Mouse (Mus musculus) limb, embryonic 10.5 days (tissue): ENCODE measurements around the gene Cd300ld4. TPM values are rescaled to one million over a fixed set of nuclear protein-coding genes. Genes with fewer than 3 reads are reported as not detected.
"Not testable (repeated sequence)": the region's sequence is repeated elsewhere in the genome, so short reads cannot be mapped to it uniquely, and the experiment has no call there.

ENCODE experiments used
- DNase-seq: peaks from one replicate; pipeline ENCODE4 v3.0.0-alpha.2; 2017; ENCODE audit warnings: low spot score
- H3K27ac ChIP-seq: fragments of 300-500 bp; sonication (generic); 2 replicates; pipeline ENCODE4 v1.5.1; 2016; ENCODE audit warnings: mild to moderate bottlenecking
- H3K27me3 ChIP-seq: fragments of 300-500 bp; sonication (generic); 2 replicates; pipeline ENCODE4 v1.6.1; 2016; ENCODE audit warnings: low read depth, mild to moderate bottlenecking; ENCODE audit not compliant: poor library complexity, severe bottlenecking
- H3K36me3 ChIP-seq: fragments of 300-500 bp; sonication (generic); 2 replicates; pipeline ENCODE4 v1.6.1; 2016; ENCODE audit warnings: mild to moderate bottlenecking, moderate library complexity
- H3K4me1 ChIP-seq: fragments of 300-500 bp; sonication (generic); 2 replicates; pipeline ENCODE4 v1.6.1; 2016
- H3K4me3 ChIP-seq: fragments of 300-500 bp; sonication (generic); 2 replicates; pipeline ENCODE4 v1.5.1; 2016; ENCODE audit warnings: mild to moderate bottlenecking, moderate library complexity
- H3K9me3 ChIP-seq: fragments of 300-500 bp; sonication (generic); replicated peaks from 2 replicates; pipeline ENCODE4 v1.6.1; 2016; ENCODE audit warnings: mild to moderate bottlenecking
- WGBS: fragments of 180-500 bp; shearing (Covaris S2); methylation state at CpG from one replicate; pipeline ENCODE4 v1.1.7; 2016; 5-methylcytosine and 5-hydroxymethylcytosine counted together
- polyA plus RNA-seq: library from polyadenylated mRNA; unstranded; fragments of >200 nt; fragmentation: Nextera tagmentation; extraction: Ambion mirVana; gene quantifications from 2 replicates; pipeline ENCODE4 v1.2.1, GENCODE M21; 2016

Gene Cd300ld4
- polyA plus RNA-seq, 1 experiment from 2014 or later = not detected

DNA sequence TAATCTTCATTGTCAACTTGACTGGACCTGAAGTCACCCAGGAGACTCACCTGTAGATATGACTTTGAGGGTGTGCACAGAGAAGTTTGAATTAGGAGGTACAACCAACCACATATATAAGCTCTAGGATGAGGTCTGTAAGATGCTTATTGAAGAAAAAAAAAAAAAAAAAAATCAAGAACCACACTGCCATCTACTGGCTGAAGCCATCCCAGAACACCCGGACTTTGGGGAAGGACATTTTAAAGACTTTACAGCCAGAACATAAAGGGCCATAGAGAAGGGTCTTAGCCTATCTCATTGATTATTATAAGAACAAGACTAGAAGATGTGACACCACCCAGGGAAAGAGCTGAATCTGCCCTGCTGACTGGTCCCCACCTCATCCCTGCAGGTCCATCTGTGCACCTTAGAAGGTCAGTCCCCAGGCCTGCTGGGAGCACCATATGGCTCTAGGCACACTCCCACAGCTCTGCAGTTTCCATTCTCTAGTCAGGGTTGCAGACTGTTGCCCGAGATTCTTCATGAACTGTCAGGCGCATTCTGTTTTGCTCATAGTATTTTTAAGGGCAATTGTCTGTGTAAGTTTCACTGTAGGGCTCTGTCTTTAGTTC, 22.6 kb upstream of the Cd300ld4 start:
- no peak overlapping the region for H3K27ac ChIP-seq
- no peaks in the 10 kb centered on the region for H3K9me3 ChIP-seq
- no peaks in the 10 kb centered on the region for H3K36me3 ChIP-seq
- DNase-seq = no peak
- H3K4me1 ChIP-seq = no peaks in the 10 kb centered on the region
- 44% methylated on average over 3 of the region's 3 CpGs for WGBS
- no peaks in the 10 kb centered on the region for H3K27me3 ChIP-seq
- no peak overlapping the region for H3K4me3 ChIP-seq

DNA sequence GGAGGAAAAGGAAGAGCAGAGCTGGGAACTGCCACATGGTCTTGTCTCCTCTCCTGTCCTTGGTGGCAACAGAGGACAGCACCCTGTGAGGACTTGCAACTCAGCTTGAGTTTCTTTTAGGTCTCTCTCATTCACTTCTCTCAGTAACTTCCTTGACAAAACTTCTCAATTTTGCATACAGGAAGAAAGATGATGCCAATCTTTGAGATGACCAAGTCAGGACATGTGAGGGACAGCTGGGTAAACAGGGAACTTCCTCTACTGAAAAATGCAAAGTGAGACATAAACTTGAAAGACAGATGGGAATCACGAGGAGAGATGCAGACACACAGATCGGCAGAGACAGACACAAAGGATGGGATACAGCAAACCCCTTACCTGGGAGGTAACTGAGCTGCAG, 21.4 kb upstream of the Cd300ld4 start, which contains the start of gene Cd300ld3:
Gene Cd300ld3, minus strand, starts transcription at position 151 of the 400 bp plus-strand sequence.
- no peaks in the 10 kb centered on the region for H3K4me1 ChIP-seq
- H3K9me3 ChIP-seq = no peaks in the 10 kb centered on the region
- H3K27ac ChIP-seq = no peak within 1 kb of the TSS
- H3K27me3 ChIP-seq = no peaks in the 10 kb centered on the region
- no peak within 1 kb of the TSS for H3K4me3 ChIP-seq
- no peaks in the 10 kb centered on the region for H3K36me3 ChIP-seq
- DNase-seq = no peak
- 87% methylated on average over 2 of the region's 2 CpGs for WGBS

DNA sequence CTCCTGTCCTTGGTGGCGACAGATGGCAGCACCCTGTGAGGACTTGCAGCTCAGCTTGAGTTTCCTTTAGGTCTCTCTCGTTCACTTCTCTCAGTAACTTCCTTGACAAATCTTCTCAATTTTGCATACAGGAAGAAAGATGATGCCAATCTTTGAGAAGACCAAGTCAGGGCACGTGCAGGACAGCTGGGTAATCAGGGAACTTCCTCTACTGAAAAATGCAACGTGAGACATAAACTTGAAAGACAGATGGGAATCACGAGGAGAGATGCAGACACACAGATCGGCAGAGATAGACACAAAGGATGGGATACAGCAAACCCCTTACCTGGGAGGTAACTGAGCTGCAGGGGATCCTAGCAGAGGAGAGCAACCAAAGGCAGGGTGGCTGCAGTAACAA, 10.9 kb upstream of the Cd300ld4 start, which contains the start of gene Cd300ld5:
Gene Cd300ld5, minus strand, starts transcription at position 101 of the 400 bp plus-strand sequence.
- not testable (repeated sequence) for DNase-seq, H3K27me3 ChIP-seq, H3K27ac ChIP-seq, H3K4me1 ChIP-seq, H3K9me3 ChIP-seq, H3K36me3 ChIP-seq, H3K4me3 ChIP-seq
- no CpG with 5 or more reads among the region's 6 CpGs for WGBS

DNA sequence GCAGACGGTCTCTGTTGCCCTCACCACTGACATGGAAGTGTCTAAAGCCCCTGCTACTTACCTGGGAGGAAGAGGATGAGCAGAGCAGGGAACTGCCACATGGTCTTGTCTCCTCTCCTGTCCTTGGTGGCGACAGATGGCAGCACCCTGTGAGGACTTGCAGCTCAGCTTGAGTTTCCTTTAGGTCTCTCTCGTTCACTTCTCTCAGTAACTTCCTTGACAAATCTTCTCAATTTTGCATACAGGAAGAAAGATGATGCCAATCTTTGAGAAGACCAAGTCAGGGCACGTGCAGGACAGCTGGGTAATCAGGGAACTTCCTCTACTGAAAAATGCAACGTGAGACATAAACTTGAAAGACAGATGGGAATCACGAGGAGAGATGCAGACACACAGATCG, 10.7 kb downstream of the Cd300ld4 start, which contains the start of gene Cd300ld2:
Gene Cd300ld2, minus strand, starts transcription at position 101 of the 400 bp plus-strand sequence.
- not testable (repeated sequence) for H3K27ac ChIP-seq, H3K9me3 ChIP-seq, H3K4me3 ChIP-seq, DNase-seq, H3K27me3 ChIP-seq, H3K36me3 ChIP-seq, H3K4me1 ChIP-seq
- no CpG with 5 or more reads among the region's 7 CpGs for WGBS

DNA sequence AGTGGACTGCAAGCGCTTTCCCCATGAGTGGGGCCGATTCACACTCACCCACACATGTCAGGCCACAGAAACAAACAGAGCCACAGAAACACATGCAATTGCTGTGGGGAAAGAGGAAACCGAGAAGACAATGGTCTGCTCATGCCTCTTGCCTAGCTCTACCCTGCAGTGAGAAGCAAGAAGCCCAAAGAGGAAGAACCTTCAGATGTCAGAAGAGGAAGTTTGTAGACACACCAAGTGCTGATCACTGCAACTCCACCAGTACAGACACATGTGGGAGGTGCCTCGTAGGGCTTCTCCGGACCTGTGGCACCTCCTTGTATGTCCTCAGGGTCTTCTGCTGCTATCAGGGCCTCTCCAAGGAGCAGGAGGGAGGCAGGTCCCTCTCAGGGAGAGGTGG, 22.7 kb downstream of the Cd300ld4 start:
- Histone ChIP-seq H3K9me3 (no peaks in the 10 kb centered on the region), H3K4me1 (no peaks in the 10 kb centered on the region), H3K27ac (no peak overlapping the region), H3K4me3 (no peak overlapping the region), H3K36me3 (no peaks in the 10 kb centered on the region), H3K27me3 (peaks cover 5% of the 10 kb centered on the region; the same call in 1 of the 2 replicates)
- WGBS = 89% methylated on average over 5 of the region's 5 CpGs
- no peak for DNase-seq

DNA sequence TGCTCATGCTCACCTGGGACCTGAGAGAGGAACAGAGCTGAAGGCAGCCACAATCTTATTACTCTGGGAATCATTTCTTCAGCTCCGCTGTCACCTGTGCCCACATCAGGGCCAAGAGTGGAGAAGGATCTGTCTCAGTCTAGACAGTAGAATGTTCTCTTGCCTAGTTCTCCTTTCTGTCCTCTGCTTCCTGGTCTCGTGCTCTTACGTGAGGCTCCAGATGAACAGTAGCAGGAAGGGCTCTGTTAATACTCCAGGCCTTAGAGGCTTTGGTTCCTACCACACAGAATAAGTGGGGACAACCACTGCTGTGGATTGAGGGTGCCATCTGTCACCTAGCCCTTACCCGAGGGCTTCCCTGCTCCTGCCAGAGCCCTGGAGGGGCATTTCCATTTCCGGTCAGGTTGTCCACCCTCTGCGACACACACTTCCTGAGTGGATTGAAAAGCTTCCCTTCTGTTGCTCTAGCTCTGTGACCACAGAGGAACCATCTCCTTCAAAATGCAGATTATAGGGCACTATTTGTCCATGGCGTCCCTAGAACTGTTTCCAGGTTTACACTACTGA, 25.3 kb downstream of the Cd300ld4 start, which contains the start of gene Cd300c2:
Gene Cd300c2, minus strand, starts transcription at position 407 of the 567 bp plus-strand sequence.
- Histone ChIP-seq H3K9me3 (no peaks in the 10 kb centered on the region), H3K27ac (no peak within 1 kb of the TSS), H3K4me3 (no peak within 1 kb of the TSS), H3K36me3 (no peaks in the 10 kb centered on the region), H3K4me1 (no peaks in the 10 kb centered on the region), H3K27me3 (peaks cover 8% of the 10 kb centered on the region; the same call in 1 of the 2 replicates)
- no peak for DNase-seq
- 89% methylated on average over 7 of the region's 7 CpGs for WGBS

DNA sequence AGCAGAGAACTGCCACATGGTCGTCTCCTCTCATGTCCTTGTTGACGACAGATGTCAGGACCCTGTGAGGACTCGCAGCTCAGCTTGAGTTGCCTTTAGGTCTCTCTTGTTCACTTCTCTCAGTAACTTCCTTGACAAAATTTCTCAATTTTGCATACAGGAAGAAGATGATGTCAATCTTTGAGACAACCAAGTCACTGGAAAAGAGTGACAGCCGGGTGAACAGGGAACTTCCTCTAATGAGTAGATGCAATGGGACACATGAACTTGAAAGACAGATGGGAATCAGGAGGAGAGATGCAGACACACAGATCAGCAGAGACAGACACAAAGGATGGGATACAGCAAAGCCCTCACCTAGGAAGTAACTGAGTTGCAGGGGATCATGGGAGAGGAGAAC, 37.0 kb downstream of the Cd300ld4 start, which contains the start of gene Cd300ld:
Gene Cd300ld, minus strand, starts transcription at position 130 of the 400 bp plus-strand sequence.
- Histone ChIP-seq H3K27ac (no peak within 1 kb of the TSS), H3K9me3 (no peaks in the 10 kb centered on the region), H3K4me3 (no peak within 1 kb of the TSS), H3K36me3 (no peaks in the 10 kb centered on the region), H3K4me1 (no peaks in the 10 kb centered on the region), H3K27me3 (no peaks in the 10 kb centered on the region)
- no peak for DNase-seq
- WGBS = 82% methylated on average over 4 of the region's 4 CpGs

DNA sequence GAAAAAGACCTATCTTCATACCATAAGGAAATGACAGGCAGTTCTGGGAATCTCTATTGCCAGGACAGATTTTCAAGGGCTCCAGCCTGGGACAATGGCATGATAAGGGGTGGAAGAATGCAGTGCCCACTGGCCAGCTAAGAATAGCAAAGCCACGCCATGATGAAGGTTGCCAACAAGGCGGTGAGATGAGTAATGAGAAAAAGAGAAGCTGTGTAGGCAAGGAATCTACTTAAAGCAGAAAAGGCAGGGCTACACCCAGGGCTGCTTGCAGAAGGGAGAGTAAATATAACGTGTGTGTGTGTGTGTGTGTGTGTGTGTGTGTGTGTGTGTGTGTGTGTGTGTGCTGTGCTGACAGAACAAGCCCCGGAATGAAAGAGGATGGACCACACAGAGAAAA, 44.9 kb downstream of the Cd300ld4 start:
- peaks cover 6% of the 10 kb centered on the region; the same call in 1 of the 2 replicates for H3K9me3 ChIP-seq
- H3K27ac ChIP-seq = no peak overlapping the region
- 84% methylated on average over 4 of the region's 4 CpGs for WGBS
- no peaks in the 10 kb centered on the region for H3K27me3 ChIP-seq
- no peak for DNase-seq
- H3K36me3 ChIP-seq = no peaks in the 10 kb centered on the region
- no peak overlapping the region for H3K4me3 ChIP-seq
- H3K4me1 ChIP-seq = no peaks in the 10 kb centered on the region

DNA sequence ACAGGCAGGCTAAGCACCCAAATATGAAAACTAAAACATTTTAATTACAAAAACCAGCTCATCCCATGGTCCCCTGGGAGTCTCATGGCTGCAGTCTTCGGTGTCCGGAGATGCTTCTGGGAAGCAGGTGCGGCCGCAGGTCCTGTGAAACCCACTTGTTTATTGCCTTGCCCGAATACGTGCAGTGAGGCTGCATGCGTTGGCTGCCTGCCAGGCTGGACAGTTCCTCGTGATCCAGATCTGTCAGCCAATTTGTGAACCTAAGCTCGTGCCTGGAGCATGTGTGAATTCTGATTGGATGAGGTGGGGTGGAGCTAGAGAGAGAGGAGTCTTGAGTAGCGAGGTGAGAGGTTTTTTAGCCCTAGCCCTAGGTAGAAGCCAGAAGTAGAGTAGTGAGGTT, 54.1 kb downstream of the Cd300ld4 start:
- DNase-seq = no peak
- Histone ChIP-seq H3K27me3 (no peaks in the 10 kb centered on the region), H3K4me1 (no peaks in the 10 kb centered on the region), H3K4me3 (no peak overlapping the region), H3K9me3 (peaks cover 2% of the 10 kb centered on the region; the same call in 1 of the 2 replicates), H3K27ac (no peak overlapping the region), H3K36me3 (no peaks in the 10 kb centered on the region)
- WGBS = 92% methylated on average over 10 of the region's 10 CpGs

Other genes with a start within 250 kb of the Cd300ld4 start
- 0.14 TPM in 1 of 2 replicates, not detected in the other for gene Btbd17, start 231.1 kb downstream of the Cd300ld4 start, polyA plus RNA-seq
- not detected in 2 replicates for gene Gpr142, start 228.1 kb downstream of the Cd300ld4 start, polyA plus RNA-seq
- gene Gprc5c, start 175.9 kb downstream of the Cd300ld4 start, polyA plus RNA-seq = 40.7 and 50.1 TPM in 2 replicates
- gene Cd300a, start 137.0 kb downstream of the Cd300ld4 start, polyA plus RNA-seq = 0.49 and 0.67 TPM in 2 replicates
- gene Cd300lb, start 92.6 kb downstream of the Cd300ld4 start, polyA plus RNA-seq = not detected in 2 replicates
- not detected in 2 replicates for gene Cd300c, start 57.9 kb downstream of the Cd300ld4 start, polyA plus RNA-seq
- gene Cd300ld, start 37.1 kb downstream of the Cd300ld4 start, polyA plus RNA-seq = not detected in 2 replicates
- gene Cd300c2, start 25.1 kb downstream of the Cd300ld4 start, polyA plus RNA-seq = 0.51 TPM in 1 of 2 replicates, not detected in the other
- not detected in 2 replicates for gene Cd300ld2, start 10.8 kb downstream of the Cd300ld4 start, polyA plus RNA-seq
- gene Cd300ld5, start 10.8 kb upstream of the Cd300ld4 start, polyA plus RNA-seq = not detected in 2 replicates
- not detected in 2 replicates for gene Cd300ld3, start 21.4 kb upstream of the Cd300ld4 start, polyA plus RNA-seq
- gene Cd300e, start 35.2 kb upstream of the Cd300ld4 start, polyA plus RNA-seq = not detected in 2 replicates
- 0.95 and 1.8 TPM in 2 replicates for gene Rab37, start 64.4 kb upstream of the Cd300ld4 start, polyA plus RNA-seq
- gene Cd300lf, start 107.0 kb upstream of the Cd300ld4 start, polyA plus RNA-seq = 0.06 TPM in 1 of 2 replicates, not detected in the other
- 30.7 and 32.2 TPM in 2 replicates for gene Slc9a3r1, start 136.3 kb upstream of the Cd300ld4 start, polyA plus RNA-seq
- 9.1 and 9.8 TPM in 2 replicates for gene Tmem104, start 160.5 kb upstream of the Cd300ld4 start, polyA plus RNA-seq
- 15.6 and 22.7 TPM in 2 replicates for gene Nat9, start 160.8 kb upstream of the Cd300ld4 start, polyA plus RNA-seq
- 0.11 and 0.34 TPM in 2 replicates for gene Grin2c, start 240.2 kb upstream of the Cd300ld4 start, polyA plus RNA-seq